Mouse (Mus musculus): ENCODE measurements around the gene Znrf3.
A peak's percentile ranks its signal among the peaks of the same experiment; 100 is the strongest.

Gene Znrf3

DNA sequence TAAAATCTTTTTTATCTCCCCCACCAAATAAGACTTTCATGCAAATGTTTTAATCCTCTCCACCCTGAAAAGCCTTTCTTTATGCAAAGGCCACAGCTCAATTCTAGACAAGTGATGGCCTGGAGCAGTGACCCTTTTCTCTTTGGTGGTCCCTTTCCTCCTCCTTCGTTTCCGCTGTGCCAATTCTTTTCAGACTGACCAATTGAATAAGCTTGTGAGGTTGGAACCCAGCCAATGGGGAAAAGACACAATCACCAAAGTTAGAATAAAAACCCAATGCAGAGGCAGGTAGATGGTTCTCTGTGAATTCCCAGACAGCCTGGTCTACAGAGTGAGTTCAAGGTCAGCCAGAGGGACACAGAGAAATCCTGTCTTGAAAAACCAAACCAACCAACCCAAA is 120.4 kb downstream of the Znrf3 start:
- DNase-seq (ENCODE audit: extremely low read depth, insufficient read length, low spot score) = no peak

DNA sequence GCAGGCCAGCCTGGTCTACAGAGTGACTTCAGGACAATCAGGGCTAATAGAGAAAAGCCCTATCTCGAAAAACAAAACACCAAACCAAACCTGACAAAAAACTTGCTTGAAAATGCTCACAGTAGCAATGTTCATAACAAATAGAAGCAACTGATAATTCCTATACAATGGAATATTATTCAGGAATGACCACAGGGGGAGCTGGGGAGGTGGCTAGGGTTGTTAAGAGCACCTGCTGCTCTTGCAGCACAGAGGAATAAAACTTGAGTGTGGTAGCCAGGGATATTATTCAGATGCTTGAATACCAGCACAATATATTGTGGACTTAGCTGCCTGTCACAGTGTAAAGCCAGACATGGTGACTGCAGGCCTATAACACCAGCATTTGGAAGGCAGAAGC is 123.0 kb downstream of the Znrf3 start:
- DNase-seq (ENCODE audit: extremely low read depth, insufficient read length, low spot score) = no peak

GRCm38 (mm10) chr11:5318976-5319375 is 125.7 kb downstream of the Znrf3 start:
- no peak for DNase-seq (ENCODE audit: extremely low read depth, insufficient read length, low spot score)

DNA sequence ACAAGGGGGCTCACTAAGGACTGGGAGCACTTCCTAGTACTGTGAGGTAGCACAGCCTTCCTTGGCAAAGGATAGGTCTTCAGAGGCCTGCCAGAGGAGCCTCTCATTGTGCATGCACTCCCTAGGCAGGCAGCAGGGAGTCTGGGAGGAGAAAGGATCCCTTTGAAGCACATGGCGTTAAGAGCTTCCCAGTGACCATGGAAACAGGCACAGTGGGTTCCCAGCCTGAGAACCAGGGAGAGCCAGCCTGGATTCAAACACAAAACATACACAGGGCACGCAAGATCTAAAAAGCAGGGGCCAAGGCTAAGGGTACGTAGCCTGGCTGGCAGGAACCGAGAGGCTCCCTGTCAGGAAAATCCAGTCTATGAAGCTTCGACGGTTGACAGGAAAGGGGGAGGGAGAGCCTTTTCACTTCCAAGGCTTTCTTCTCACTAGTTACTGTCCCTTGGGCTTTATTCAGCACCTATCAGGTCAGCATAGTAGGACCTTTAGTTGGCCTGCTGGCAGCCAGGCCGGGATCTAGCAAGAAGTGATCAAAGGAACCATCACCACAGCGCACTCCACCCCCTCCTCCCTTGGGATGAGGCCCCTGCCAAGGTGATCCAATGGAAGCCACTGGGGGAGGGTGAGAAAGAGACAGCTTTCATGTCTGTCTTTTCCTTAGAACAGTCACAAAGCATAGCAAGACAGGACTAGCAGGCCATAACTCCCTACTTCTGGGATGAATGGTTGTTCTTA is 126.4 kb downstream of the Znrf3 start:
- no peak for DNase-seq (ENCODE audit: extremely low read depth, insufficient read length, low spot score)

DNA sequence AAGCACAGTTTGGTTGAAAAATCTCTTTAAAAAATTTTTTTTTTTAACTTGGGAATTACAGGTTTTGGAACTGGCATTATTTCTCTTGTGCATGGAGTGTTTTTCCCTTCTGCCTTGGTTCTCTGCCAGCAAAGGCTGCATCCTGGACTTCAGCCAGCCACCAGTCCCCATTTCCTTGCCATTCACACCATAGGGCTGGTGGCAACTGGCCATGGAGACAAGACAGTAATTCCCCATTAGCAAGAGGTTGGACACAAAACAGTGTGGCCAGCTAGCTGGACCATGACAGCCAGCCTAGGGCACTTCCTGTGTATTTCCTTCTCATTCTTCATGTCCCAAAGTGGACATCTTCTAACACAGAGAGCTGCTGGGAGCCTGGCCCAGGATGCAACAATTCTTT is 129.9 kb downstream of the Znrf3 start:
- DNase-seq (ENCODE audit: extremely low read depth, insufficient read length, low spot score) = peak; percentile 42

GRCm38 (mm10) chr11:5314330-5314741 is 130.3 kb downstream of the Znrf3 start:
- DNase-seq (ENCODE audit: extremely low read depth, insufficient read length, low spot score) = no peak

GRCm38 (mm10) chr11:5307024-5307905 is 137.4 kb downstream of the Znrf3 start:
- no peak for DNase-seq (ENCODE audit: extremely low read depth, insufficient read length, low spot score)

DNA sequence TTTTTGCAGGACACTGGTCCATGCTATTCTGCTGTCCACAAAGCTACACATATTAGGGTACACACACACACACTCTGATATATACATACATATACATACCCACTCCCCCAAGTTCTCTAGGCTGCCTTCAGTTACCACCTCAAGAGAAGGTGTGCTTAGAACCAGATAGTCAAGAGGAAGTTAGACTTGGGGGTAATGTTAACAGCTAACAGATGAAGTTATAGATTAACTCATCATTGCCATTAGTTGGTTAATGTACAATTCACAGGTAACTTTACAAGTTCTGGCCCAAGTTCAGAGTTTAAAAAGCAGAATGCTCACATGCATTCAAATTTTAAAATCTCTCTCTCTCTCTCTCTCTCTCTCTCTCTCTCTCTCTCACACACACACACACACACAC is 138.6 kb downstream of the Znrf3 start:
- no peak for DNase-seq (ENCODE audit: extremely low read depth, insufficient read length, low spot score)

- DNase-seq (ENCODE audit: extremely low read depth, insufficient read length, low spot score) = peak; percentile 46
Measured at GRCm38 (mm10) chr11:5304526-5304925, 140.1 kb downstream of the Znrf3 start.

DNA sequence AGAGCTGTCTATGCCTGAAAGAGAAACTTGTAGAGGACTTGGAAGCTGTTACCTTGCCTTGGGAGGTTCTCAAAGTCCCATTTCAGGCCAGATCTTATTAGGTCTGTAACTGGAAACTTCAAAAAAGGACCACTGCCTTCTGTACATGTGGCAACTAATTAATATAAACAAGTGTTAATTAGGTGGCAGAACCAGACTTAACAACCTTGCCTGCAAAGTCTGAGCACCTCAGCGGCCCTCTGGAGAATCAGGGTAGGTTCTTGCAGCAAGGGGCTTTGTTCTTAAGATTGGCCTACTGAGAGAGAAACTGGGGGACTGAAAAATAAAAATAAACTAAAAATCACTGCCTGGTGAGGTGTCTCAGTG is 146.7 kb downstream of the Znrf3 start:
- no peak for DNase-seq (ENCODE audit: extremely low read depth, insufficient read length, low spot score)

- peak; percentile 60 for DNase-seq (ENCODE audit: extremely low read depth, insufficient read length, low spot score)
Measured at GRCm38 (mm10) chr11:5297148-5298006, 147.3 kb downstream of the Znrf3 start.

GRCm38 (mm10) chr11:5296576-5297115 is 148.0 kb downstream of the Znrf3 start:
- DNase-seq (ENCODE audit: extremely low read depth, insufficient read length, low spot score) = peak; percentile 38

- peak; percentile 45 for DNase-seq (ENCODE audit: extremely low read depth, insufficient read length, low spot score)
Measured at GRCm38 (mm10) chr11:5294805-5295204, 149.8 kb downstream of the Znrf3 start.

GRCm38 (mm10) chr11:5290691-5291090 is 154.0 kb downstream of the Znrf3 start:
- DNase-seq (ENCODE audit: extremely low read depth, insufficient read length, low spot score) = no peak

GRCm38 (mm10) chr11:5289826-5290580 is 154.6 kb downstream of the Znrf3 start:
- no peak for DNase-seq (ENCODE audit: extremely low read depth, insufficient read length, low spot score)

- no peak for DNase-seq (ENCODE audit: extremely low read depth, insufficient read length, low spot score)
Measured at GRCm38 (mm10) chr11:5283987-5284386, 160.7 kb downstream of the Znrf3 start.

DNA sequence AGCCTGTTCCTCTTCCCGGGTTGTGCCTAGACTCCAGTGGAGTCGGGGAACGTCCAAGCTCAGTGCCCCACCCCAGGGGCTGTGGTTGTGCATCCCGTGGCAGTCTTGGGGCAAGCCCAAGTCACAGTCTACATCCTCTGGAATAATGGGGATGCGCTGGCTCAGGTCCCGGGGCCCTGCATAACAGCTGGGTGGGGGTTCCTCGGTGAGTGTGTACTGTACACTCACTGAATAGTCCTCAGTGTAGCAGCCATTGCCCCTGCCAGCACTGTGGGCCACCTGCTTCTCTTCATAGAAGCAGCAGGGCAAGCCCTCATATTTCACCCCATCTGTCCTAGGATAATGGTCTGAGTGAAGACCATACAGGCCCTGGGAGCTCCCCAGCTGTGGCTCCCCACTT is 163.7 kb downstream of the Znrf3 start:
- DNase-seq (ENCODE audit: extremely low read depth, insufficient read length, low spot score) = no peak

GRCm38 (mm10) chr11:5278463-5278862 is 166.2 kb downstream of the Znrf3 start:
- DNase-seq (ENCODE audit: extremely low read depth, insufficient read length, low spot score) = no peak

DNA sequence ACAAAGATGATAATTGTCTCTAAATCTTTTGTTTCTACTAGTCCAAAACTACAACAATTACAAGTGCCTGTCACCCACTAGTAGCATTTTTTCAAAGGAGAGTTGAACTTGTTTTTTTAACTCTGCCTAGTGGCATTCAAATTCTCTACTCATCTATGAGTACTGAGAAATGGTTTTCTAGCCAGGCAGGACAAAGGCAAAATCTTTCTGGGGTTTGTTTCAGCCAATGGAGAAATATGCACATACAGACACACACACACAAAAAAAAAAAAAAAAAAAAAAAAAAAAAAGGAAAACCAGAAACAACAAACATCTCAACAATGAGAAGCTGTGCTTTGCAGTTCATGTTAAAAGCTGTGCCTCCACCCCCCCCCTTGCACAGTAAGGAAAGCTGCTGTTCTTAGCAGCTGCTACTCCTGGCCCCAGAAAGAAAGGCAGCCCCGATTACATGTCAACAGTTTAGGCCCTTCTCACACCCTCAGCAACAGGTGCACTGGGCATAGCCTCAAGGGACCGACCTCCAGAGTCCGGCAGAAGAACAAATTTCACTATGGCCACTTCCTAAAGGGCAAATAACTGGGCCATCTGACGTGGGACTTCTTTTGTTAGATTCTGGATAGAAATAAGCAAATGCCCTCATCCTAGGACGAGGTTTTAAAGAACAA is 167.2 kb downstream of the Znrf3 start:
- no peak for DNase-seq (ENCODE audit: extremely low read depth, insufficient read length, low spot score)

DNA sequence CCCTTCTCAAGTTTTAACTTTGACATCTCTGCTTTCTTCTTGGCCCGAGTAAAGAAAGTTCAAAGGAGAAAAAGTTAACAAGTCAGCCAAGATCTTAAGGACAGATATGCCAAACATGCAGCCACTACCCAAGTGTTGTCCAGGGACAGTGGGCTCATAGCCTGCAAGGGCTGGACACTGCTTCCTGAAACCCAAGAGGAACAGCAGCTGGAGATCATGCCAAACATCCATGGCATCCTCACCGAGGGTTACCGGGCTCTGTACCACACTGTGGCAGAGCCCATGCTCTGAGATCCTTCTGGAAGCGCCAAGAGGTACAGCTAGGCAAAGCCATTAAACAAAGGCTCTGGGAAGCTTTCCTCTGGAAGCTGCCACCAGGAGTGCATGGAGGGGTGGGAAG is 169.4 kb downstream of the Znrf3 start:
- DNase-seq (ENCODE audit: extremely low read depth, insufficient read length, low spot score) = no peak
